ENCODE assay signal across 29 mouse cellular contexts in genomic region chr1:182751301-182751700, GRCm38 (mm10). TPM values are rescaled to one million over a fixed set of nuclear protein-coding genes. Genes with fewer than 3 reads are reported as not detected.
DNase-seq lines count a peak whose midpoint lies in the region; ATAC-seq and TF ChIP-seq lines count a peak whose summit lies in the region.
"Had no signal": no experiment of that assay in that cellular context is flagged by ENCODE, and none has a peak within 500 bp of the region (broad histone marks: within the 10 kb centered on the region; RNA-seq: fewer than 3 reads in every experiment).

No protein-coding gene starts in this region.

- H3K9me3 ChIP-seq in intestine, embryonic 15.5 days = no peaks in the 10 kb centered on the region
- H3K9me3 ChIP-seq in intestine, postnatal 0 days (ENCODE audit: control insufficient read depth) = no peaks in the 10 kb centered on the region
- no peaks in the 10 kb centered on the region for H3K9me3 ChIP-seq in limb, embryonic 10.5 days (replicated peaks)
- no peaks in the 10 kb centered on the region for H3K9me3 ChIP-seq in forebrain, embryonic 12.5 days
- no peaks in the 10 kb centered on the region for H3K9me3 ChIP-seq in midbrain, postnatal 0 days (ENCODE audit: low read length)

- no peaks in the 10 kb centered on the region for H3K27me3 ChIP-seq in intestine, embryonic 15.5 days (replicated peaks)
- H3K27me3 ChIP-seq in intestine, postnatal 0 days (replicated peaks; ENCODE audit: control insufficient read depth, insufficient read depth, low read length) = no peaks in the 10 kb centered on the region
- peaks cover 10% of the 10 kb centered on the region for H3K27me3 ChIP-seq in limb, embryonic 10.5 days (ENCODE audit: low read depth, poor library complexity, severe bottlenecking)
- H3K27me3 ChIP-seq in forebrain, embryonic 12.5 days = no peaks in the 10 kb centered on the region
- H3K27me3 ChIP-seq in midbrain, postnatal 0 days (ENCODE audit: insufficient read depth, low read length) = no peaks in the 10 kb centered on the region
- H3K27me3 ChIP-seq: CH12.LX had no signal

- H3K9ac ChIP-seq in intestine, embryonic 15.5 days = no peak overlapping the region
- no peak overlapping the region for H3K9ac ChIP-seq in intestine, postnatal 0 days (ENCODE audit: low read depth, low read length)
- no peak overlapping the region for H3K9ac ChIP-seq in forebrain, embryonic 12.5 days
- H3K9ac ChIP-seq in midbrain, postnatal 0 days (replicated peaks; ENCODE audit: low read length, poor library complexity, severe bottlenecking) = no peak overlapping the region

- H3K36me3 ChIP-seq in intestine, embryonic 15.5 days = no peaks in the 10 kb centered on the region
- H3K36me3 ChIP-seq in intestine, postnatal 0 days (ENCODE audit: control insufficient read depth, insufficient read depth) = no peaks in the 10 kb centered on the region
- no peaks in the 10 kb centered on the region for H3K36me3 ChIP-seq in limb, embryonic 10.5 days
- no peaks in the 10 kb centered on the region for H3K36me3 ChIP-seq in forebrain, embryonic 12.5 days (replicated peaks)
- no peaks in the 10 kb centered on the region for H3K36me3 ChIP-seq in midbrain, postnatal 0 days (ENCODE audit: insufficient read depth, low read length)
- H3K36me3 ChIP-seq: G1E had no signal

- H3K27ac ChIP-seq in intestine, embryonic 15.5 days = 0 out of 2 replicates have a peak overlapping the region, but pooled peaks have one; percentile 27
- H3K27ac ChIP-seq in intestine, postnatal 0 days (ENCODE audit: low read depth, low read length) = no peak overlapping the region
- H3K27ac ChIP-seq in limb, embryonic 10.5 days = no peak overlapping the region
- no peak overlapping the region for H3K27ac ChIP-seq in forebrain, embryonic 12.5 days
- H3K27ac ChIP-seq in midbrain, postnatal 0 days (ENCODE audit: low read depth, low read length) = no peak overlapping the region

- H3K4me2 ChIP-seq in intestine, embryonic 15.5 days (replicated peaks) = no peak overlapping the region
- no peak overlapping the region for H3K4me2 ChIP-seq in intestine, postnatal 0 days (replicated peaks; ENCODE audit: low read depth)
- H3K4me2 ChIP-seq in forebrain, embryonic 12.5 days = no peak overlapping the region
- H3K4me2 ChIP-seq in midbrain, postnatal 0 days (ENCODE audit: low read depth, low read length, poor library complexity, severe bottlenecking) = no peak overlapping the region

- no peaks in the 10 kb centered on the region for H3K4me1 ChIP-seq in intestine, embryonic 15.5 days (replicated peaks)
- H3K4me1 ChIP-seq in intestine, postnatal 0 days (replicated peaks; ENCODE audit: control insufficient read depth, insufficient read depth, low read length) = no peaks in the 10 kb centered on the region
- peaks cover 10% of the 10 kb centered on the region for H3K4me1 ChIP-seq in limb, embryonic 10.5 days
- H3K4me1 ChIP-seq in forebrain, embryonic 12.5 days = no peaks in the 10 kb centered on the region; the same call in 1 of the 2 replicates
- H3K4me1 ChIP-seq in midbrain, postnatal 0 days (ENCODE audit: insufficient read depth, low read length) = 0 out of 2 replicates have a peak, but pooled peaks cover 2% of the 10 kb centered on the region

- 80% methylated on average over 8 of the region's 8 CpGs for whole genome bisulfite sequencing in intestine, embryonic 15.5 days
- 86% methylated on average over 8 of the region's 8 CpGs for WGBS in intestine, postnatal 0 days
- WGBS in limb, embryonic 10.5 days = 80% methylated on average over 8 of the region's 8 CpGs
- 61% methylated on average over 8 of the region's 8 CpGs for WGBS in forebrain, embryonic 12.5 days
- 46% methylated on average over 8 of the region's 8 CpGs for WGBS in midbrain, postnatal 0 days

- no peak overlapping the region for H3K4me3 ChIP-seq in intestine, embryonic 15.5 days (replicated peaks)
- H3K4me3 ChIP-seq in intestine, postnatal 0 days (ENCODE audit: low read depth, low read length) = no peak overlapping the region
- H3K4me3 ChIP-seq in limb, embryonic 10.5 days = no peak overlapping the region
- no peak overlapping the region for H3K4me3 ChIP-seq in forebrain, embryonic 12.5 days (replicated peaks)
- no peak overlapping the region for H3K4me3 ChIP-seq in midbrain, postnatal 0 days (ENCODE audit: low read depth, low read length)

- peak; percentile 57 for DNase-seq in heart, adult 11 months
- DNase-seq in heart, adult 8-10 months (ENCODE audit: low spot score) = no peak
- DNase-seq in R1 (ENCODE audit: low read depth, low spot score) = peak; percentile 70
- DNase-seq in limb, embryonic 10.5 days (ENCODE audit: low spot score) = peak; percentile 11
- DNase-seq in midbrain, postnatal 0 days (ENCODE audit: low spot score) = no peak
- DNase-seq: adrenal gland, adult 2 months; adrenal gland, adult 8-10 months; adrenal gland, postnatal 10 days; adrenal gland, postnatal 14 days; adrenal gland, postnatal 25 days; adrenal gland, postnatal 36 days; B cell, adult 2 months; cerebellum, adult 11 months; cerebellum, adult 11-12 months; cerebellum, adult 18-20 months had no signal

- ATAC-seq in intestine, embryonic 15.5 days = no peak
- ATAC-seq in intestine, postnatal 0 days = no peak
- ATAC-seq in forebrain, embryonic 12.5 days (ENCODE audit: low FRiP score) = no peak
- no peak for ATAC-seq in midbrain, postnatal 0 days (ENCODE audit: low FRiP score)
- ATAC-seq: activated CD4-positive, CD25-positive, alpha-beta regulatory T cell, adult 4 months; CD4-positive, CD25-positive, alpha-beta regulatory T cell, adult 4 months; Patski had no signal

- no peak for TF ChIP-seq CTCF in intestine, postnatal 0 days (IDR thresholded peaks at IDR 0.05; ENCODE audit: low read depth)
- TF ChIP-seq CTCF in midbrain, postnatal 0 days (IDR thresholded peaks at IDR 0.05) = no peak

RNA-seq across cellular contexts. Expression of gene Ccdc185, which starts 2.3 kb away (rescaled TPM):
- not detected for total RNA-seq in heart, adult 8-10 months (2022)
- not detected in 2 replicates for polyA plus RNA-seq in intestine, embryonic 15.5 days (2015; fragmentation: Nextera tagmentation; extraction: Ambion mirVana)
- polyA plus RNA-seq in intestine, postnatal 0 days (2015; fragmentation: Nextera tagmentation; extraction: Ambion mirVana) = not detected in 2 replicates
- polyA plus RNA-seq in limb, embryonic 10.5 days (2016; fragmentation: Nextera tagmentation; extraction: Ambion mirVana) = not detected in 2 replicates
- not detected in 2 replicates for polyA plus RNA-seq in forebrain, embryonic 12.5 days (2016; fragmentation: Nextera tagmentation; extraction: Ambion mirVana)
- not detected in 2 replicates for total RNA-seq in midbrain, postnatal 0 days (2014; rRNA removed)
- polyA plus RNA-seq in midbrain, postnatal 0 days (2015; fragmentation: Nextera tagmentation; extraction: Ambion mirVana) = not detected in 2 replicates
- total RNA-seq: adrenal gland, adult 18-20 months; adrenal gland, adult 2 months; adrenal gland, adult 8-10 months; adrenal gland, postnatal 10 days; adrenal gland, postnatal 14 days; adrenal gland, postnatal 25 days; adrenal gland, postnatal 36 days; adrenal gland, postnatal 4 days; CH12.LX; ES-E14; MEL had no signal
- polyA plus RNA-seq: activated CD4-positive, CD25-positive, alpha-beta regulatory T cell, adult 4 months; adrenal gland, adult 2 months; brain, embryonic 14.5 days; C2C12; CD4-positive, CD25-positive, alpha-beta regulatory T cell, adult 4 months; G1E; Patski had no signal

RNA-seq across cellular contexts. Expression of gene Susd4, which starts 12.4 kb away (rescaled TPM):
- under 1 TPM; 0.12 to 0.57 (median 0.28) TPM for total RNA-seq in heart, adult 8-10 months (2022)
- 15.1 and 15.5 TPM in 2 replicates for polyA plus RNA-seq in intestine, embryonic 15.5 days (2015; fragmentation: Nextera tagmentation; extraction: Ambion mirVana)
- polyA plus RNA-seq in intestine, postnatal 0 days (2015; fragmentation: Nextera tagmentation; extraction: Ambion mirVana) = 4.6 and 5.3 TPM in 2 replicates
- polyA plus RNA-seq in limb, embryonic 10.5 days (2016; fragmentation: Nextera tagmentation; extraction: Ambion mirVana) = 11.5 and 11.7 TPM in 2 replicates
- polyA plus RNA-seq in forebrain, embryonic 12.5 days (2016; fragmentation: Nextera tagmentation; extraction: Ambion mirVana) = 19.3 and 21.6 TPM in 2 replicates
- 80.6 and 89.7 TPM in 2 replicates for total RNA-seq in midbrain, postnatal 0 days (2014; rRNA removed)
- 97.1 and 98.7 TPM in 2 replicates for polyA plus RNA-seq in midbrain, postnatal 0 days (2015; fragmentation: Nextera tagmentation; extraction: Ambion mirVana)
- total RNA-seq: CH12.LX, G1E, MEL had no signal
- polyA plus RNA-seq: G1E had no signal

Comparison
In these comparisons a context has a peak if more than half of its experiments do, and no peak if none do; other contexts are left out.
1. DNase-seq: peak in heart, adult 11 months (single experiment), R1 (single experiment) and limb, embryonic 10.5 days (single experiment); none in heart, adult 8-10 months (single experiment) and midbrain, postnatal 0 days (single experiment).